Mouse (Mus musculus) forebrain, postnatal 0 days (tissue): ENCODE measurements around the gene Kctd6. TPM values are rescaled to one million over a fixed set of nuclear protein-coding genes. Genes with fewer than 3 reads are reported as not detected.
"Not testable (repeated sequence)": the region's sequence is repeated elsewhere in the genome, so short reads cannot be mapped to it uniquely, and the experiment has no call there.

ENCODE experiments used
- ATAC-seq: fragments of 200-750 bp; cut with Nextera tagmentation; 2 replicates; pipeline ENCODE4 v1.8.0; 2017; ENCODE audit warnings: mild to moderate bottlenecking, moderate library complexity
- DNase-seq: peaks from one replicate; pipeline ENCODE4 v3.0.0-alpha.2; 2015
- H3K27ac ChIP-seq: fragments of 300-500 bp; sonication (generic); 2 replicates; pipeline ENCODE4 v1.5.1; 2014; ENCODE audit warnings: low read depth, mild to moderate bottlenecking, antibody characterized with exemption, low read length, moderate library complexity, mixed read lengths
- H3K27me3 ChIP-seq: fragments of 300-500 bp; sonication (generic); 2 replicates; pipeline ENCODE4 v1.6.1; 2014; ENCODE audit warnings: mild to moderate bottlenecking, low read length, mixed read lengths; ENCODE audit not compliant: insufficient read depth
- H3K36me3 ChIP-seq: fragments of 300-500 bp; sonication (generic); 2 replicates; pipeline ENCODE4 v1.6.1; 2014; ENCODE audit warnings: mild to moderate bottlenecking, moderate library complexity; ENCODE audit not compliant: insufficient read depth
- H3K4me1 ChIP-seq: fragments of 300-500 bp; sonication (generic); 2 replicates; pipeline ENCODE4 v1.6.1; 2014; ENCODE audit warnings: antibody characterized with exemption; ENCODE audit not compliant: insufficient read depth
- H3K4me2 ChIP-seq: fragments of 300-500 bp; sonication (generic); 2 replicates; pipeline ENCODE4 v1.6.1; 2014; ENCODE audit warnings: low read depth, mild to moderate bottlenecking, moderate library complexity
- H3K4me3 ChIP-seq: fragments of 300-500 bp; sonication (generic); 2 replicates; pipeline ENCODE4 v1.5.1; 2014; ENCODE audit warnings: low read depth, low read length, mixed read lengths
- H3K9ac ChIP-seq: fragments of 300-500 bp; sonication (generic); 2 replicates; pipeline ENCODE4 v1.6.1; 2014; ENCODE audit warnings: mild to moderate bottlenecking
- H3K9me3 ChIP-seq: fragments of 300-500 bp; sonication (generic); 2 replicates; pipeline ENCODE4 v1.6.1; 2016; ENCODE audit warnings: low read length
- CTCF ChIP-seq: sonication (generic); IDR thresholded peaks from 2 replicates; pipeline ENCODE4 v1.5.1; 2016; ENCODE audit warnings: antibody characterized with exemption, control low read depth, low read depth
- WGBS: fragments of 180-500 bp; shearing (Covaris S2); extraction: QIAGEN DNeasy Blood & Tissue Kit; methylation state at CpG from one replicate; pipeline ENCODE4 v1.1.7; 2014; 5-methylcytosine and 5-hydroxymethylcytosine counted together
- polyA plus RNA-seq: library from polyadenylated mRNA; unstranded; fragments of >200 nt; fragmentation: Nextera tagmentation; extraction: Ambion mirVana; gene quantifications from 2 replicates; pipeline ENCODE4 v1.2.1, GENCODE M21; 2015
- total RNA-seq: library from RNA; depleted of rRNA; stranded (reverse); fragments of >200 nt; gene quantifications from 2 replicates; pipeline ENCODE4 v1.2.3, GENCODE M21; 2014; rRNA removed

Kctd6 gene
- total and polyA plus RNA-seq, 2 experiments from 2014 or later: 27.0 to 42.0 TPM

DNA sequence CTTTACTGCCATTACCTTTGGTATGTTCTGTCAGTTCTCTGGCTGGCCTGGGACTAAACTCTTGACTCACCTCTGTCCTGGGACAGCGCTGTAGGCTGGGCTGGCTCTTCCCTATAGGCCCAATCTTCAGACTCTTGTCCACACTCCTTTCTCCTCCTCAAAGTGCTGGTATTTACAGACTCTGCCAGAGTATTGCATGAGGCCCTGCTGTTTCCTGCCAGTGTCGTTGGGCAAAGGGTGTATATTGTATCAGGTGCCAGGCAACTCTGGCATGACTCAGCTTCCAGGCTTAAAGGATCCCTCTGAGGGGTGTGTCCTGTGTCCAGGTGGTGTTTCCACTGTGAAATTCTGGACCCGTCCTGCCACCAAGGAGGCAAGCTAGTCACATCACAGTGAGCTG is 44.8 kb downstream of the Kctd6 start:
- H3K4me3 ChIP-seq: no peak overlapping the region
- no peak overlapping the region for H3K9ac ChIP-seq
- TF ChIP-seq CTCF: no peak
- no peak for ATAC-seq
- H3K36me3 ChIP-seq: no peaks in the 10 kb centered on the region
- no peak overlapping the region for H3K27ac ChIP-seq
- WGBS: 72% methylated on average over 3 of the region's 3 CpGs
- H3K4me2 ChIP-seq: no peak overlapping the region
- no peaks in the 10 kb centered on the region for H3K4me1 ChIP-seq
- no peak for DNase-seq
- H3K9me3 ChIP-seq: no peaks in the 10 kb centered on the region
- no peaks in the 10 kb centered on the region for H3K27me3 ChIP-seq

DNA sequence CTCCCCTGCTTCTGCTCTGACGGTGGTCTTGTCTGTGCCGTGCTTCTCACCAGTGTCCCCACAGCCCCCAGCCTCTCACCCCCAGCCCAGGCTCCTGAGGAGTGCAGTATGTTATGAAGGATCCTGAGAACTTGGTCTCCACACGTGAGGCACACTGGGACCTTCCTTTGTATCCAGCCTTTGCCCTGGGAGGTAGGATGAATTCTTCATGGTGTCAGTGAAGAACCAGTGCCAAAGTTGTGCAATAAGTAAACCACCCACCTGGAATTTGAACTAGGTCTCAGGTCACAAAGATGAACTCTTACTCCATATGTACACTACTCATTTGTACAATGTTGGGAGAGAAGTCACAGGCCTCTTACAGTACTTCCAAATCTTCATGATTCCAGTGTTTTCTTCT is 45.2 kb downstream of the Kctd6 start, which contains the start of gene Acox2:
Gene Acox2, minus strand, starts transcription at position 188 of the 400 bp plus-strand sequence.
- Histone ChIP-seq H3K36me3 (no peaks in the 10 kb centered on the region), H3K9me3 (no peaks in the 10 kb centered on the region), H3K4me3 (no peak within 1 kb of the TSS), H3K27me3 (no peaks in the 10 kb centered on the region), H3K4me2 (no peak within 1 kb of the TSS), H3K9ac (no peak within 1 kb of the TSS), H3K4me1 (no peaks in the 10 kb centered on the region), H3K27ac (no peak within 1 kb of the TSS)
- DNase-seq: no peak
- no peak for TF ChIP-seq CTCF
- WGBS: 86% methylated on average over 3 of the region's 3 CpGs
- no peak for ATAC-seq

DNA sequence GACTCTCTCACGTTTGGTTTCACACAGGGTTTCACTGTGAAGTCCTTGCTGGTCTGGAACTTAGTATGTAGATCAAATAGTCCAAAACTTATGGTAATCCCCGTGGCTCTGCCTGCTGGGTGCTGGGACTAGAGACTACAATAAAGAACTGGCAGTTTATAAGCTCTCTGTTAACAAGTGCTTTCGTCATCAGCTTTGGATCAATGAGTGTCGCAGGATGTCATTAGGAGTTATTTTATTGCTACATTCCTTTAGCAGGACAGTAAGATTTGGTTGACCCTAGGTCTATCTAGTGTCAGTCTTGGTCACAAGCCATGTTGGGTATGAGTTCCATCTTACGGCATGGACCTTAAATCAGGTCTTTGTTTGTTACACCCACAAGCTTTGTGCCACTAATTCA is 46.3 kb downstream of the Kctd6 start:
- TF ChIP-seq CTCF: no peak
- WGBS: 79% methylated on average over 5 of the region's 5 CpGs

DNA sequence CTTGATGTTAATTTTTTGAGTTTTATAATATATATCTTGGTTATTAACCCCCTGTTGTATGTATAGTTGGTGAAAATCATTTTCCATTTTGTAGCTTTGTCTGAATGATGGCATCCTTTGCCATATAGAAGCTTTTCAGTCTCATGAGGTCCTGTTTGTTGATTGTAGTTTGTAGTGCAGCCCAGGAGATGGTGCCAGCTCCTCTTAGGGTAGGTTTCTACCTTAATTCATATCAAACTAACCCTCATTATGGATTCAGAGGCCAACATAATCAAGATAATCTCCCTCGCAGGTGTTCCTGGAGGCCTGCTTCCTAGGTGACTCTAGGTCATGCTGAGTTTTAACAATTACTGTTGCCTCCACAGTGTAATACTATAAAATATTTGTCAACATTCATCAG is 48.3 kb downstream of the Kctd6 start:
- ATAC-seq (no peak), DNase-seq (no peak)
- H3K4me2 ChIP-seq: no peak overlapping the region
- H3K9me3 ChIP-seq: no peaks in the 10 kb centered on the region
- no peaks in the 10 kb centered on the region for H3K36me3 ChIP-seq
- H3K4me3 ChIP-seq: no peak overlapping the region
- no peak overlapping the region for H3K27ac ChIP-seq
- no peaks in the 10 kb centered on the region for H3K27me3 ChIP-seq
- H3K9ac ChIP-seq: no peak overlapping the region
- no peaks in the 10 kb centered on the region for H3K4me1 ChIP-seq
- WGBS: 41% methylated on average over 1 of the region's 1 CpGs
- TF ChIP-seq CTCF: no peak

More for the DNA sequence above, 46.3 kb downstream of the Kctd6 start:
- no peaks in the 10 kb centered on the region for H3K36me3 ChIP-seq
- no peak overlapping the region for H3K4me3 ChIP-seq
- ATAC-seq (no peak), DNase-seq (no peak)
- no peak overlapping the region for H3K9ac ChIP-seq
- H3K27me3 ChIP-seq: no peaks in the 10 kb centered on the region
- no peak overlapping the region for H3K4me2 ChIP-seq
- H3K9me3 ChIP-seq: no peaks in the 10 kb centered on the region
- no peak overlapping the region for H3K27ac ChIP-seq
- H3K4me1 ChIP-seq: no peaks in the 10 kb centered on the region

DNA sequence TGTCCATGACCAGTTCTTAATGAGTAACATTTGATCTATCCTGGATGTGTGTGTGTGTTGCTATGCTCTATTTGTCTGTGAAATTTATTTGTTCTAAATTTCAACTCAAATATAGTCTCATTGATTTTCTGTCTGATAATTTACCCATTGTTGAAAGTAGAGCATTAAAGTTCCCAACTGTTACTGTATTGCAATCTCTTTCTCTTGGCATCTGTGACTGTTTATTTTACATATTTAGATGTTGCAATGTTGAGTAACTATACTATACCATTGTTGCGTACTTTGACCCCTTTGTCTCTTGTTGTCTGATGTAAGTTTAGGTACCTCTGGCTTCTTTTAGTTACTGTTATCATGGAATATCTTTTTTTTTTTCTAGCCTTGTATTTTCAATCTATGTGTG is 50.4 kb downstream of the Kctd6 start:
- ATAC-seq (no peak), DNase-seq (no peak)

DNA sequence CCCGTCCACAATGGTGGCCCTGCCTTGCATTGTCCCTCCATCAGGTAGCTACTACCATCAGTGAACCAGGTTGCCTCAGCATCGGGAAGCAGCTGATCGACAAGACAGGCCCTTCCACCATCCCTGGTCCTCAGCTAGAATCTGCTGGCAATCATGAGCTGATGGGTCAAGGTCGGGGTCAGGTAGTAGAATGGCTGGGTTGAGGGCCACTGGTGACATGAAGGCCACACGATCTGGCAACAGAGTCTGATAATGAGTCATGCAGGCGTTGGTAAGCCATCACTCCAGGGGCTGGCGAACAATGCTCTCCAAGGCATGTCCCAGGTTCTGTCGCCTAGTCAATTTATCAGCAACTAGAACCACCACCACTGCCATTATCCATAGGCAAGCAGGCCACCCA is 57.3 kb downstream of the Kctd6 start:
- not testable (repeated sequence) for H3K27ac ChIP-seq, H3K36me3 ChIP-seq, H3K9me3 ChIP-seq, H3K4me3 ChIP-seq, DNase-seq, ATAC-seq, H3K9ac ChIP-seq, H3K4me1 ChIP-seq, H3K4me2 ChIP-seq, H3K27me3 ChIP-seq
- WGBS: 93% methylated on average over 8 of the region's 8 CpGs

More for the DNA sequence above, 50.4 kb downstream of the Kctd6 start:
- no peak overlapping the region for H3K4me2 ChIP-seq
- TF ChIP-seq CTCF: no peak
- no peak overlapping the region for H3K4me3 ChIP-seq
- no peak overlapping the region for H3K9ac ChIP-seq
- H3K27me3 ChIP-seq: no peaks in the 10 kb centered on the region
- H3K36me3 ChIP-seq: no peaks in the 10 kb centered on the region
- H3K4me1 ChIP-seq: no peaks in the 10 kb centered on the region
- 98% methylated on average over 1 of the region's 1 CpGs for WGBS
- no peaks in the 10 kb centered on the region for H3K9me3 ChIP-seq
- H3K27ac ChIP-seq: no peak overlapping the region

Other genes starting within 250 kb of the Kctd6 start
- gene Dnase1l3, start 219.6 kb upstream of the Kctd6 start, total RNA-seq: not detected in 2 replicates
- gene Dnase1l3, start 219.6 kb upstream of the Kctd6 start, polyA plus RNA-seq: 0.05 and 0.10 TPM in 2 replicates
- 8.0 and 11.2 TPM in 2 replicates for gene Abhd6, start 211.2 kb upstream of the Kctd6 start, total RNA-seq
- gene Abhd6, start 211.2 kb upstream of the Kctd6 start, polyA plus RNA-seq: 28.5 and 36.2 TPM in 2 replicates
- gene Rpp14, start 133.8 kb upstream of the Kctd6 start, total RNA-seq: 40.5 and 47.7 TPM in 2 replicates
- 37.3 and 43.8 TPM in 2 replicates for gene Rpp14, start 133.8 kb upstream of the Kctd6 start, polyA plus RNA-seq
- 34.0 and 36.0 TPM in 2 replicates for gene Pxk, start 115.9 kb upstream of the Kctd6 start, total RNA-seq
- gene Pxk, start 115.9 kb upstream of the Kctd6 start, polyA plus RNA-seq: 38.6 and 45.1 TPM in 2 replicates
- 151 and 183 TPM in 2 replicates for gene Pdhb, start 41.1 kb upstream of the Kctd6 start, total RNA-seq
- gene Pdhb, start 41.1 kb upstream of the Kctd6 start, polyA plus RNA-seq: 249 and 263 TPM in 2 replicates
- gene Acox2, start 45.2 kb downstream of the Kctd6 start, total RNA-seq: 0.14 TPM in 1 of 2 replicates, not detected in the other
- 0.31 and 0.59 TPM in 2 replicates for gene Acox2, start 45.2 kb downstream of the Kctd6 start, polyA plus RNA-seq
- gene Fam107a, start 103.9 kb downstream of the Kctd6 start, total RNA-seq: 15.5 and 23.5 TPM in 2 replicates
- gene Fam107a, start 103.9 kb downstream of the Kctd6 start, polyA plus RNA-seq: 2.0 and 2.8 TPM in 2 replicates
- 0.23 TPM in 1 of 2 replicates, not detected in the other for gene Oit1, start 164.6 kb downstream of the Kctd6 start, total RNA-seq
- 0.12 and 0.15 TPM in 2 replicates for gene Oit1, start 164.6 kb downstream of the Kctd6 start, polyA plus RNA-seq